Mouse (Mus musculus): ENCODE measurements at regions not wholly inside any gene's neighbourhood (a gene's known extent, or its start where the extent isn't known, plus 50 kb on each side); places are given as distances from the start of the nearest gene placed in this dataset.

- 64% methylated on average over 4 of the region's 4 CpGs for WGBS
- no peak overlapping the region for H3K4me3 ChIP-seq
- H3K4me1 ChIP-seq (replicated peaks): peaks cover 8% of the 10 kb centered on the region
- no peaks in the 10 kb centered on the region; the same call in 1 of the 2 replicates for H3K27me3 ChIP-seq
- H3K36me3 ChIP-seq: no peaks in the 10 kb centered on the region
- no peak for ATAC-seq (ENCODE audit: low FRiP score, low read depth)
- H3K27ac ChIP-seq (replicated peaks): no peak overlapping the region
- H3K9ac ChIP-seq: no peak overlapping the region
- H3K9me3 ChIP-seq: no peaks in the 10 kb centered on the region
- H3K4me2 ChIP-seq: no peak overlapping the region
Observed at GRCm38 (mm10) chr11:85996686-85997085, 110.5 kb downstream of the Tbx4 start.

- Histone ChIP-seq H3K9ac (no peak overlapping the region), H3K4me3 (no peak overlapping the region), H3K36me3 (no peaks in the 10 kb centered on the region), H3K9me3 (no peaks in the 10 kb centered on the region), H3K27me3 (no peaks in the 10 kb centered on the region), H3K4me2 (no peak overlapping the region), H3K4me1 (replicated peaks) (no peaks in the 10 kb centered on the region), H3K27ac (replicated peaks) (no peak overlapping the region)
- no peak for ATAC-seq (ENCODE audit: low FRiP score, low read depth)
- WGBS: 61% methylated on average over 7 of the region's 7 CpGs
Observed at GRCm38 (mm10) chr11:86003341-86003740, 117.1 kb downstream of the Tbx4 start.

- no peak overlapping the region for H3K4me3 ChIP-seq
- no peak for ATAC-seq (ENCODE audit: low FRiP score, low read depth)
- H3K4me1 ChIP-seq (replicated peaks): no peaks in the 10 kb centered on the region
- no peaks in the 10 kb centered on the region for H3K9me3 ChIP-seq
- H3K27ac ChIP-seq (replicated peaks): no peak overlapping the region
- 91% methylated on average over 2 of the region's 2 CpGs for WGBS
- no peak overlapping the region for H3K4me2 ChIP-seq
- no peak overlapping the region for H3K9ac ChIP-seq
- H3K36me3 ChIP-seq: no peaks in the 10 kb centered on the region
- no peaks in the 10 kb centered on the region for H3K27me3 ChIP-seq
Observed at GRCm38 (mm10) chr11:86005284-86005683, 119.1 kb downstream of the Tbx4 start.

- Histone ChIP-seq H3K4me3 (no peak overlapping the region), H3K9me3 (no peaks in the 10 kb centered on the region), H3K27me3 (no peaks in the 10 kb centered on the region), H3K27ac (replicated peaks) (no peak overlapping the region), H3K4me1 (replicated peaks) (no peaks in the 10 kb centered on the region), H3K9ac (no peak overlapping the region), H3K36me3 (no peaks in the 10 kb centered on the region), H3K4me2 (no peak overlapping the region)
- WGBS: 84% methylated on average over 9 of the region's 9 CpGs
- ATAC-seq (ENCODE audit: low FRiP score, low read depth): no peak
Observed at GRCm38 (mm10) chr11:86005899-86006445, 119.8 kb downstream of the Tbx4 start.

GRCm38 (mm10) chr11:86006859-86007258 is 120.6 kb downstream of the Tbx4 start:
- Histone ChIP-seq H3K9me3 (no peaks in the 10 kb centered on the region), H3K36me3 (no peaks in the 10 kb centered on the region), H3K4me2 (no peak overlapping the region), H3K27ac (replicated peaks) (no peak overlapping the region), H3K27me3 (no peaks in the 10 kb centered on the region), H3K9ac (no peak overlapping the region), H3K4me3 (no peak overlapping the region), H3K4me1 (replicated peaks) (no peaks in the 10 kb centered on the region)
- ATAC-seq (ENCODE audit: low FRiP score, low read depth): no peak
- 88% methylated on average over 4 of the region's 4 CpGs for WGBS
